Mouse (Mus musculus): Measurements from ENCODE around the gene Agtpbp1. TPM values are rescaled to one million over a fixed set of nuclear protein-coding genes. Genes with fewer than 3 reads are reported as not detected.

Gene Agtpbp1
- polyA plus RNA-seq, 1 experiment = 0.53 TPM

- Histone ChIP-seq H3K4me1 (no peaks in the 10 kb centered on the region), H3K4me3 (replicated peaks) (no peak overlapping the region), H3K27me3 (replicated peaks) (no peaks in the 10 kb centered on the region), H3K9me3 (no peaks in the 10 kb centered on the region), H3K36me3 (replicated peaks; ENCODE audit: low read length) (peaks cover 93% of the 10 kb centered on the region)
- TF ChIP-seq FLI1 (IDR thresholded peaks at IDR 0.05; ENCODE audit: low read length) (no peak), GATA1 (IDR thresholded peaks at IDR 0.05; ENCODE audit: borderline replicate concordance, low read length) (no peak)
These were observed 128.8 kb downstream of the Agtpbp1 start for GRCm38 (mm10) chr13:59456203-59456602.

- H3K9me3 ChIP-seq = no peaks in the 10 kb centered on the region
- H3K27me3 ChIP-seq (replicated peaks) = no peaks in the 10 kb centered on the region
- no peaks in the 10 kb centered on the region for H3K4me1 ChIP-seq
- H3K36me3 ChIP-seq (replicated peaks; ENCODE audit: low read length) = peaks cover 90% of the 10 kb centered on the region
- TF ChIP-seq GATA1 (IDR thresholded peaks at IDR 0.05; ENCODE audit: borderline replicate concordance, low read length) (no peak), FLI1 (IDR thresholded peaks at IDR 0.05; ENCODE audit: low read length) (no peak)
- H3K4me3 ChIP-seq (replicated peaks) = no peak overlapping the region
These were observed 130.8 kb downstream of the Agtpbp1 start for GRCm38 (mm10) chr13:59454001-59454785.

GRCm38 (mm10) chr13:59453582-59453981, 131.4 kb downstream of the Agtpbp1 start:
- no peaks in the 10 kb centered on the region for H3K4me1 ChIP-seq
- no peaks in the 10 kb centered on the region for H3K27me3 ChIP-seq (replicated peaks)
- no peak for TF ChIP-seq FLI1 (IDR thresholded peaks at IDR 0.05; ENCODE audit: low read length)
- TF ChIP-seq GATA1 (IDR thresholded peaks at IDR 0.05; ENCODE audit: borderline replicate concordance, low read length) = no peak
- H3K9me3 ChIP-seq = no peaks in the 10 kb centered on the region
- H3K36me3 ChIP-seq (replicated peaks; ENCODE audit: low read length) = peaks cover 87% of the 10 kb centered on the region
- no peak overlapping the region for H3K4me3 ChIP-seq (replicated peaks)

GRCm38 (mm10) chr13:59453045-59453444, 132.0 kb downstream of the Agtpbp1 start:
- no peaks in the 10 kb centered on the region for H3K4me1 ChIP-seq
- TF ChIP-seq FLI1 (IDR thresholded peaks at IDR 0.05; ENCODE audit: low read length) (no peak), GATA1 (IDR thresholded peaks at IDR 0.05; ENCODE audit: borderline replicate concordance, low read length) (no peak)
- H3K4me3 ChIP-seq (replicated peaks) = no peak overlapping the region
- no peaks in the 10 kb centered on the region for H3K9me3 ChIP-seq
- H3K27me3 ChIP-seq (replicated peaks) = no peaks in the 10 kb centered on the region
- H3K36me3 ChIP-seq (replicated peaks; ENCODE audit: low read length) = peaks cover 87% of the 10 kb centered on the region

GRCm38 (mm10) chr13:59450840-59451239, 134.2 kb downstream of the Agtpbp1 start:
- peaks cover 3% of the 10 kb centered on the region; the same call in 1 of the 2 replicates for H3K4me1 ChIP-seq
- no peak overlapping the region for H3K4me3 ChIP-seq (replicated peaks)
- no peaks in the 10 kb centered on the region for H3K9me3 ChIP-seq
- peaks cover 83% of the 10 kb centered on the region for H3K36me3 ChIP-seq (replicated peaks; ENCODE audit: low read length)
- no peaks in the 10 kb centered on the region for H3K27me3 ChIP-seq (replicated peaks)
- no peak for TF ChIP-seq FLI1 (IDR thresholded peaks at IDR 0.05; ENCODE audit: low read length)

GRCm38 (mm10) chr13:59447130-59447529, 137.9 kb downstream of the Agtpbp1 start:
- no peaks in the 10 kb centered on the region for H3K27me3 ChIP-seq (replicated peaks)
- H3K36me3 ChIP-seq (replicated peaks; ENCODE audit: low read length) = peaks cover 53% of the 10 kb centered on the region
- no peak overlapping the region for H3K4me3 ChIP-seq (replicated peaks)
- H3K4me1 ChIP-seq = peaks cover 3% of the 10 kb centered on the region; the same call in 1 of the 2 replicates
- H3K9me3 ChIP-seq = no peaks in the 10 kb centered on the region
- TF ChIP-seq GATA1 (IDR thresholded peaks at IDR 0.05; ENCODE audit: borderline replicate concordance, low read length) = no peak
- no peak for TF ChIP-seq FLI1 (IDR thresholded peaks at IDR 0.05; ENCODE audit: low read length)

GRCm38 (mm10) chr13:59445179-59445578, 139.8 kb downstream of the Agtpbp1 start:
- Histone ChIP-seq H3K9me3 (no peaks in the 10 kb centered on the region), H3K27me3 (replicated peaks) (no peaks in the 10 kb centered on the region), H3K4me3 (replicated peaks) (no peak overlapping the region), H3K4me1 (peaks cover 3% of the 10 kb centered on the region; the same call in 1 of the 2 replicates), H3K36me3 (replicated peaks; ENCODE audit: low read length) (peaks cover 33% of the 10 kb centered on the region)
- TF ChIP-seq FLI1 (IDR thresholded peaks at IDR 0.05; ENCODE audit: low read length) (no peak), GATA1 (IDR thresholded peaks at IDR 0.05; ENCODE audit: borderline replicate concordance, low read length) (no peak)

GRCm38 (mm10) chr13:59444371-59444770, 140.7 kb downstream of the Agtpbp1 start:
- TF ChIP-seq FLI1 (IDR thresholded peaks at IDR 0.05; ENCODE audit: low read length) (no peak), GATA1 (IDR thresholded peaks at IDR 0.05; ENCODE audit: borderline replicate concordance, low read length) (no peak)
- peaks cover 29% of the 10 kb centered on the region for H3K36me3 ChIP-seq (replicated peaks; ENCODE audit: low read length)
- no peak overlapping the region for H3K4me3 ChIP-seq (replicated peaks)

GRCm38 (mm10) chr13:59439683-59440082, 145.3 kb downstream of the Agtpbp1 start:
- Histone ChIP-seq H3K27me3 (replicated peaks) (peaks cover 2% of the 10 kb centered on the region), H3K36me3 (replicated peaks; ENCODE audit: low read length) (no peaks in the 10 kb centered on the region), H3K4me3 (replicated peaks) (no peak overlapping the region), H3K4me1 (no peaks in the 10 kb centered on the region), H3K9me3 (peaks cover 9% of the 10 kb centered on the region; the same call in 1 of the 2 replicates)
- TF ChIP-seq FLI1 (IDR thresholded peaks at IDR 0.05; ENCODE audit: low read length) = no peak
- no peak for TF ChIP-seq GATA1 (IDR thresholded peaks at IDR 0.05; ENCODE audit: borderline replicate concordance, low read length)

More at GRCm38 (mm10) chr13:59444371-59444770, 140.7 kb downstream of the Agtpbp1 start:
- H3K27me3 ChIP-seq (replicated peaks) = no peaks in the 10 kb centered on the region
- no peaks in the 10 kb centered on the region for H3K9me3 ChIP-seq
- H3K4me1 ChIP-seq = peaks cover 3% of the 10 kb centered on the region; the same call in 1 of the 2 replicates

GRCm38 (mm10) chr13:59434554-59434953, 150.5 kb downstream of the Agtpbp1 start:
- Histone ChIP-seq H3K4me3 (replicated peaks) (no peak overlapping the region), H3K27me3 (replicated peaks) (peaks cover 5% of the 10 kb centered on the region), H3K4me1 (no peaks in the 10 kb centered on the region), H3K9me3 (peaks cover 18% of the 10 kb centered on the region), H3K36me3 (replicated peaks; ENCODE audit: low read length) (no peaks in the 10 kb centered on the region)
- TF ChIP-seq FLI1 (IDR thresholded peaks at IDR 0.05; ENCODE audit: low read length) (no peak), GATA1 (IDR thresholded peaks at IDR 0.05; ENCODE audit: borderline replicate concordance, low read length) (no peak)
